Mouse (Mus musculus) yolk sac, embryonic 10.5 days (tissue): Measurements from ENCODE around the gene Trp73.

ENCODE experiments used
- DNase-seq: peaks from one replicate; pipeline ENCODE4 v3.0.0-alpha.2; 2017; ENCODE audit warnings: low spot score

Trp73 gene

DNA sequence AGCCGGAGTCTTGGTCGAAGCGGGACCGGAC lies at the start of gene Trp73:
TSS of gene Trp73 (minus strand) at position 27 of the 31 bp plus-strand sequence.
- no peak for DNase-seq

DNA sequence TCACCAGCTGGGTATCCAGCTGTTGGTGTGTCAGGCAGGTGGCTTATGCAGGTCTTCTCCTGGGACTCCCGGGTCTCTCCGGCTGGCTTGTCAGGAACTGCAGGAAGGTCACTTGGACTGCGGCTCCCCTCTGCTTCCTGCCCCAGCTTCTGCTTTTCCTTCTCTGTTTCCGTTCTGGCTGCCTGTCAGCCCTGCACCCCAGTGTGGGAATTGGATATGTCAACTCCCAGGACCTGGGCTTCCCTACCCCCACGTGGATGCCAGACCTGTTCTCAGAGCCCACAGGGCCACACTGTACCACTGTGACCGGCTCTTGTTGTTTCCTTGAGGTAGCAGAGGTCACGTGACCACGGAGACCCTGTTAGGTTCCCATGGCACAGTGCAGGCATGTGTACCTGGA lies 48.9 kb upstream of the Trp73 start:
- DNase-seq, result no peak

- no peak for DNase-seq
Measured at GRCm38 (mm10) chr4:154186002-154186537, 46.1 kb upstream of the Trp73 start.

- DNase-seq, result no peak
Measured at GRCm38 (mm10) chr4:154185001-154185400, 45.0 kb upstream of the Trp73 start.

DNA sequence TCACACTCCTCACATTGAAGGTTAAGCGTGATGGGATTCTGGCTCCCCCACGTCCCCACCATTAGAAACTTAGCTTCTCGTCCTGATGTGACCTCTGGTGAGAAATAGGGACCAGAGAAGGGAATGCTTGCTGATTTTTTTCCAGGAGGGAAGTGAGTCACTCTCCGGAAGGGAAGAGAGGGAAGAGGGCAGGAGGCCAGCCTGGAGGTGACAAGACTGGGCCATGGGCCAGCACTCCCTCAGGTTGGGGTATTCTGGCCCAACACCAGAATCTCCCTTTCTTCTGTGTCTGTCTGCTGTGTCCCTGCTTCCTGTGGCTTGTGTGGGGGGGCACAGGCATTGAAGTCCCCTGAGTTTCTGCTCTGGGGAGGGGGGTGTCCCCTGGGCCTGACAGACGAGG lies 43.6 kb upstream of the Trp73 start:
- no peak for DNase-seq

- no peak for DNase-seq
Measured at GRCm38 (mm10) chr4:154181001-154181400, 41.0 kb upstream of the Trp73 start.

DNA sequence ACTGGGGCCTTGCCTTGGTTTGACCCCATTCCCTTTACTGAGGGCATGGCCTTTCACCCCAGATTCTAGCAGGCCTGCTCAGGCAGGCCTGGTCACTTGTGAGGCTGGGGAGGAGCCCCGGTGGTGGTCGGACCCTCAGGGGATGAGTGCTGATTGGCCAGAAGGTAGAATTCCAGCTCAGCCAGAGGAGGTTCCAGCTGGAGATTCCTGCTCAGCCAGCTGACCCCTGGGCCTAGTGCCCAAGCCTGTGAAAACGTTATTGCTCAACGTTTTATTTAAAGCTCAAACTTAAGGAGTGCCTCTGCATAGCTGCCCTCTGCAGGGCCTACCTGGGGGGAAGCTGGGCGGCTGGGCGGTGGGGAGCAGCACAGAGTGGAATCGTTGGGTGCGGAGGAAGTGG lies 37.2 kb upstream of the Trp73 start:
- peak; percentile 42 for DNase-seq

DNA sequence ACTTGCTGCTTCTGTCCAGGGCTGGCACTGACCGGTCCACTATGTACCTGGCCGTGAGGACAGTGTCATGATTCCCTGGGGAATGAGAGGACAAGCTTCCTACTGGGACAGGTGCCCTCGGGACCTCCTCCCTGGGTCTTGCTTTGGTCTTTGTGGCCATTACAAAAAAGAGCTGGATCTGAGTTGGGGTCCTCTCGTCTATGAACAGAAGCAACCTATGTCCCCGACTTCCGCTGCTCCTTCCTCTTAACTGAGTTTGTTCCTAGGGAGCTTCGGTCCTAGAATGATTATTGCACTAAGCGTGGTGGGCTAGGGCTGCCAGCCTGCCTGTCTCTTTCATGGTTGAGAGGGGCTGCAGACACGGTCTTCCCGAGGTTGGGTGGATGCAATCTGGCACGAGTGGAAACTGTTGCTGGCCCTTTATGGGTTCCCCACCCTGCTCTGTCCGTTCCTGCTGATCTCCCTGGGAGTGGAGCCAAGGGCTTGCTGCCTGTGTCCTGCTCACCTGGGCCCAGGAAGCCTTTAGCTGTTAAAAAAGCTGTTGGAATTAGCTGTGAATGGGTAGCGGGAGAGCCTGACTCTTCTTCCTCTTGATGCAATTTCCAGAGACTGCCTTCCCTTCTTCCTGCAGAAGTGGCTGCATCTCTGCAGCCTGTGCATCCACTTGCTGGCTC lies 32.1 kb upstream of the Trp73 start:
- no peak for DNase-seq

- no peak for DNase-seq
Measured at GRCm38 (mm10) chr4:154171151-154171930, 31.3 kb upstream of the Trp73 start.

DNA sequence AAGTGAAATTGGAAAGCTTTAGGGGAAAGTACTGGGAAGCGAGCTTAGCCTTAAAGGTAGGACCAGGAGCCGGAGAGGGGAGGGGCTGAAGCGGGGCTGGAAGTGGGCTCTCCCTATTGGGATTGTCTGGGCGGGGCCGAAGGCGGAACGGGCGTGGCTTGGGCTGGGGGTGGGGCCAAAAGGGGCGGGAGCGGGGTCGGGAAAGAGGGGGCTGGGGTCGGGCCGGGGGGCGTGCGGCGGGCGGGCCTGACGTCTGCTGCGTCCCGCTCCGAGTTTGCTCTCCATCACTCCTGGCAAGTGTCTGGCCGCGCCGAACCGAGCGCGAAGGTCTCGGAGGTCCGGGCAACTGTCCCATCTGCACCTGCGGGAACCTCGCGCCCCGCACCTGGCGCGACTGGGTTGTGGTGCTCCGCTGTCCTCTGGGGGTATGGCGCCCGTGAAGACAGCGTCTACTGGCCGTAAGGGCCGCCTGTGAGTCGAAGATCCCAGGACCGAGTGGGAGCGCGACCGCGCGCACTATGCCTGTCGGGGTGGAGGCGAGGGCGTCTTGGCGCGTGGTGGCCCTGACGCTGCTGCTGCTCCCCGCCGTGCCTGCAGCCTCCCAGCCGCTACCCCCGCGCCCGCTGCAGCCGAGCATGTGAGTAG lies 30.6 kb upstream of the Trp73 start, which contains the start of gene Megf6:
TSS of gene Megf6 (plus strand) at position 225 of the 645 bp plus-strand sequence.
- DNase-seq, result peak; percentile 81

DNA sequence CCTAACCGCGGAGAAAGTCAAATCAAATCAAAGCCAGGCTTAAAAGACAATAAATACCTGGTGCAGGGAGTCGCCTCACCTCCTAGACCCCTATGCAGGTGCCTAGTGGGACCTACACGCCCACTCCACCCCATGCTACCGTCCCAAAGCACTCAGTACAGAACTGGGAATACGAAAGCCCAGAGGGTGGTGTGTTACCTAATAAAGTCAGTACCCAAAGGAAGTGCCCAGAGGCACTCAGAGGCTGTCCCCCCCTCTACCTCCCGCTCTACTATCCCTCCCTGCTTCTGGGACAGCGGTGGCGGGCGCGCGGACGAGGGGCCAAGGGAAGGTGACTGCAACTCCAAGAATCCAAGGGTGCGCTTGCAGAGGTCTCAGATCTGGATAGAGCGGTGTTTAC lies 30.0 kb upstream of the Trp73 start:
- no peak for DNase-seq

DNA sequence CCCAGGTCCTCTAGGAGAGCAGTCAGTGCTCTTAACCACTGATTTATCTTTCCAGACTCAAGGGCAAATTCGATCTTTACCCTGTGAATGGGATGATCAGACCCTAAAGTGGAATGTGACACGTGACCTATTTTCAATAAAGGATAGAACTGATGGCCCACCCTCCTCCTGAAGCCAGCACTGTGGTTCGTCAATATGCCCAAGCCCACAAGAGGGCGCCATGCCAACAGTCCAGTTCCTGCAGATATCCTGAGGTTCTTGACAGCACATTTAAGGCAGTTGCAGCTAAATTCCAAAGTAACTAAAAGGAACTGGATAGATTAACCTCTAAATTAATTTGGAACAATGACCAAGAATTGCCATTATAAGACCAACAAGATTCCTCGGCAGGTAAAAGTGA lies 27.0 kb upstream of the Trp73 start:
- DNase-seq, result no peak

DNA sequence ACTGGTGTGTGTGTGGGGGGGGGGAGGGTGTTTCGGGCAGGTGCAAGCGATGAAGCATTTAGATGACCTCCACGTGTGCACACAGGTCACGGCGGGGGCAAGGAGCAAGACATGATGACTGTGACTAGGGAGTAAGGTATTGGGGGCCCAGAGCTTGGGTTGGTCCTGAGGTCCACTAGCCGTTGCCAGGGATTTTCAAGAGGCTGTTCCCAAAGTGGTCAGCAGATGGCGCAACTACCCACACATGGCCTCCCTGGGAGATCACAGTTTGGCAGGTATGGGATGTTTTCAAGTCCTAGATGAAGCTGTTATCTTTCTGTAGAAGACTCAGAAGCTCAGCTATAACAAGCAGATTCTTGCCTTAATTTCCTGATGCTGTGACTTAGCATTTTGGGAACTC lies 23.3 kb upstream of the Trp73 start:
- DNase-seq, result peak; percentile 41

GRCm38 (mm10) chr4:154160538-154161390 lies 20.8 kb upstream of the Trp73 start, which contains the start of gene Tprgl:
Gene Tprgl (minus strand): TSS chr4:154160666.
- DNase-seq, result peak; percentile 95

GRCm38 (mm10) chr4:154159961-154160537 lies 20.0 kb upstream of the Trp73 start:
- peak; percentile 49 for DNase-seq

DNA sequence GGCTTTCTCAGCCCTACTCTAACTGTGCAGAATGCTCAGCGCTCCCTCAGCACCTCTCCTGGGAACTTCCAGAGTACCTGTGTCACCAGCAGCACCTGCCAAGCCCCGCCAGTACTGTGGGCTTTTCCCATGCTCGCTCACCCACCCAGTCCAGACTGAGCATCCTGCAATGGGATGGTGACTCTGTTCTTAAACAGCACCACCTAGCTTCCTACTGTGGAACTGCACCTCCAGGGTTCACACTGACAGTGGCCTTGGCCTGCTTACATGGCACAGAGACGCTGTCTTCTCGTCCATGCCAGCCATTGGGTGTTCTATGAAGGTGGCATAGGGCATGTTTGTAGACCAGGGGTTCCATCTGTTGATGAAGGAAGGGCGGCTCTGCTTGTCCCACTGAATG lies 19.0 kb upstream of the Trp73 start:
- peak; percentile 67 for DNase-seq

GRCm38 (mm10) chr4:154157970-154158662 lies 18.1 kb upstream of the Trp73 start:
- no peak for DNase-seq

DNA sequence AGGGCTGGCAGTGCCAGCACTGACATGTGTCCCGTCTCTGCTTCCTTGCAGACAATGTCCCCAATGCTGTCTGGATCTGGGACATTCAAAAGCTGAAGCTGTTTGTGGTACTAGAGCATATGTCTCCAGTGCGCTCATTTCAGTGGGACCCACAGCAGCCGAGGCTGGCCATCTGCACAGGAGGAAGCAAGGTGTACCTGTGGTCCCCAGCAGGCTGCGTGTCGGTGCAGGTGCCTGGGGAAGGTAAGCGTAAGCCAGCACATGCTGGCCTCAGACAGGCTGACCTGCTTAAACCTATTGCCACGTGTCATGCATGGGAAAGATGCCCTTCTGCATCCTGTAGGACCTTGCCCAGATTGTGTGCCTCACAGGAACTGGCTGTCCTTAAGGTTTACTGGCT lies 16.0 kb upstream of the Trp73 start:
- DNase-seq, result no peak

DNA sequence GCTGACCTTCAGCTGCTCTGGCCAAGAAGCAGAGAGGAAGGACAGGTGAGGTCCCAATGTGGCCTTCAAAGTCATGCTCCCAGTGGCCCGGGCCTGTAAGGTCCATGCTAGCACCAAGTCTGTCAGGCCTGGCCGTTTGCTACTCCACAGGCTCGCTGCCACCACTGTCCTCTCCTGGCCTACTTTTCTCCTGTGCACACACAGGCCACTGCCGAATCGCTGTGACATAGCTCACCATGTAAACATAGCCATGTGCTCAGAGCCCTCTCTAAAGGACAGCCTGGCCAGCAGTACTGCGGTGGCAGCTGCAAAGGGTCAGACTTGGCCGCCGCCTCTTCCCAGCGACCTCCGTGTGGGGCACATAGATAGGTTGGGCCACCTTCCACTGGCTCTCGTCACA lies 14.1 kb upstream of the Trp73 start:
- no peak for DNase-seq

GRCm38 (mm10) chr4:154146342-154146741 lies 6.3 kb upstream of the Trp73 start:
- DNase-seq, result no peak

DNA sequence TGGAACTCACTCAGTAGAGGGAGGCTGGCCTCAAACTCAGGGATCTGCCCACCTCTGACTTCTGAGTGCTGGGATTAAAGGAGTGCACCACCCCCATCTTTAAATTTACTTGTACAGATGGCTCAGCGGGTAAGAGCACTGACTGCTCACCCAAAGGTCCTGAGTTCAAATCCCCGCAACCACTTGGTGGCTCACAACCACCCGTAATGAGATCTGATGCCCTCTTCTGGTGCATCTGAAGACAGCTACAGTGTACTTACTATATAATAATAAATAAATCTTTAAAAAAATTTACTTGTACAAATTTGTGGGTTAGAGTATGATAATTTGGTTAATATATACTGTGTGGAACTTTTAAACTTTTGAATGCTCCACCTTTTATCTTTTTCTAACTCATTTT lies 4.7 kb upstream of the Trp73 start:
- no peak for DNase-seq
